Mouse (Mus musculus): ENCODE measurements around the gene Col5a1.

DNA sequence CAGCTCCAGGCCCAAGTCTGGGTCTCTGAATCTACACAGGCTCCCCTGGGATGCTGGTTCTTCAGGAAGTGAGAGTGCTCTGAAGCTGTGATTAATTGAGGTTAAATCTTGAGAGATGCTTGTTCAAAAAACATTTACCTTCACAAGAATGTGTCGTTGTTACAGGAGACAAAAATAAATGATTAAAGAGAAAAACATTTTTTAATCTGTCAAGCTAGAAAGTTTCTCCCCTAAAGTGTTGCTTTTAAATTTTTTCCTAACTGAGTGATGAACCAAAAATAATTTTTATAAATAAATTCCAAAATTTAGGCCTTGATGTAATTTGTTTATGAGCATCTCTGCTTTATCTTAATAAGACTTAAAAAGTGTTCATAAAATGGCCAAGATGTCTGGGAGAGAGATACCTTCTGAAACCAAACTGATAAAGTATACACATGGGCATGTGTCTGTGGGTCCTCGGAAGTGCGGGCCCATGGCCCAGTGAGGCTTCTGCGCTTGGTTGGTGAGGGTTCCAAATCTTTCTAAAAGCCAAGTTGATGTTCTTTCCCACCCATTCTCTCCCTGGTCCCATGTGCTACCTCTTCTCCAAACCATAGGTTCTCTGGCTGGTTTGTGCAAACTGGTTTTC is 177.6 kb downstream of the Col5a1 start:
- TF ChIP-seq CTCF (IDR thresholded peaks at IDR 0.05), result no peak
- TF ChIP-seq EP300 (IDR thresholded peaks at IDR 0.05; ENCODE audit: insufficient read depth, low read depth, low read length), result no peak

Data from heart, adult 2 months (tissue).